Mouse (Mus musculus): ENCODE results near the gene Gm4027.
"Not testable (repeated sequence)": the region's sequence is repeated elsewhere in the genome, so short reads cannot be mapped to it uniquely, and the experiment has no call there.

The Gm4027 gene

DNA sequence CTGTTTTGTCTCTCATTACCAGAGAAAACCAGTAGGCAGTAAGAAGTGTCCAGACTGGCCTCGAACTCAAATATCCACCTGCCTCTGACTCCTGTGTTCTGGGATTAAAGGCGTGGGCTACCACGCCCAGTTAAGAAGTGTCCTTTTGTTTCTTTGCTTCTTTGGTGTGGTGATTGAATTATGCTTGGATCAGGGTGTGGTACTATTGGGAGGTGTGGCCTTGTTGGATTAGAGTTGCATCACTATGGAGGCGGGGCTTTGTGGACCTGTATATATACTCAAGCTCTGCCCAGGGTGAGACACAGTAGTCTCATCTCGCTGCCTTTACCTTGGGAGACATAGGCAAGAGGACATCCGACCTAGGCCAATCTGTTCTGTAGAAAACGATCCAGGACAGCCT lies at the start of gene Gm4027:
Gene Gm4027, plus strand, starts transcription at position 301 of the 400 bp plus-strand sequence.
- not testable (repeated sequence) for DNase-seq (ENCODE audit: low read depth, low spot score)

DNA sequence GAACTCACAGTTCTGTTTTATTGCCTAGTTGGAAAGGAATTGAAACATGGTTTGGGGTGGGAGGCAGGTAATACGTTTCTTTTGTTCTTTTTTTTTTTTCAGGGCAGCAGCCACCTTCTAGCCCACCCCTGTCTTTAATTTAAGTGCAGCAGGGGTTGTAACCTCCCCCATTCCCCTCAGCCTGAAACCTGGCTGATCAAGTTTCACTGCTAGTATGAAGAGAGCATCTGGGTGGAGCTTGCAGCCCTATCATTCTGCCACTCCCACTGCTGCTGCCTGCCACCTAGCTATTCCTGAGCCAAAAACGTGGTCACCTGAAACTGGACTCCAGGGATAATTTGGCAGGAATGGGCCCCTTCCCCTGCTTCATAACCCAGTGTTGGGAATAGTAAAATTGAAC lies 17.3 kb upstream of the Gm4027 start:
- DNase-seq (ENCODE audit: low read depth, low spot score), result peak; percentile 10

DNA sequence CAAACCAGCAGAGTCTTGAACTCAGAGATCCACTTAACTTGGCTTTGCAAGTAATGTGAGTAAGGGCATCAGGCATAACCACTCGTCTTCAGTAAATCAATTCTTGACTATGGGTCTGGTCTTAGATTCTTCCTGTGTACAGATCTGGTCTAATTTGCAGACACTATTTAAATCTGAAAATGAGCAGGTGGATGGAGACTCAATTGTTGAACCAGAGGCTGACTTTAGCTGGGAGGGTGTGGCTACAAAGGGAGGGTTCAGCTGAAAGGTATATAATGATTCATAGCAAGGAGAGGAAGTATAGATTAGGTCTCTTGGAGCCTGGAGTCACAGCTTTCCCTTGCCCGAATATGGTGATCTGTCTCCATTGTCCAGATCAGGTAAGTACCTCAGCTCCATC lies 16.3 kb upstream of the Gm4027 start, which contains the start of gene Oog1:
Gene Oog1, plus strand, starts transcription at position 301 of the 400 bp plus-strand sequence.
- not testable (repeated sequence) for DNase-seq (ENCODE audit: low read depth, low spot score)

DNA sequence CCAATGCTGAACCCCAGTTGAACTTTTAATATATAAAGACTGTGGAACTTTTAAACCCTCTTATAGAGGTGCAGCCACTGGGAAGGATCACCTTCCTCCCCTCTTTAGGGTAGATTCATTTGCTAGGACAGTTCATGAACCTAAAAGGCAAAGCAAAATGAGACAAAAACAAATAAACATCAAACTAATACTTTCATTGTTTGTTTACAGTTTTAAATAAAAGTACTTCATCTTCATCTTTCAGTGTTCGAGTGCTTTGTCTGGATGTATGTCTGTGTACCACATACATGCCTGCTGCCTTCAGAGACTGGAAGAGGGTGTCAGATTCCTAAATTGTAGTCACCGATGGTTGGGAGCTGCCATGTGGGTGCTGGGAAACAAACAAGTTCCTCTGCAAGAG lies 25.9 kb downstream of the Gm4027 start, which contains the start of gene Gm16381:
Gene Gm16381, minus strand, starts transcription at position 101 of the 400 bp plus-strand sequence.
- not testable (repeated sequence) for DNase-seq (ENCODE audit: low read depth, low spot score)

DNA sequence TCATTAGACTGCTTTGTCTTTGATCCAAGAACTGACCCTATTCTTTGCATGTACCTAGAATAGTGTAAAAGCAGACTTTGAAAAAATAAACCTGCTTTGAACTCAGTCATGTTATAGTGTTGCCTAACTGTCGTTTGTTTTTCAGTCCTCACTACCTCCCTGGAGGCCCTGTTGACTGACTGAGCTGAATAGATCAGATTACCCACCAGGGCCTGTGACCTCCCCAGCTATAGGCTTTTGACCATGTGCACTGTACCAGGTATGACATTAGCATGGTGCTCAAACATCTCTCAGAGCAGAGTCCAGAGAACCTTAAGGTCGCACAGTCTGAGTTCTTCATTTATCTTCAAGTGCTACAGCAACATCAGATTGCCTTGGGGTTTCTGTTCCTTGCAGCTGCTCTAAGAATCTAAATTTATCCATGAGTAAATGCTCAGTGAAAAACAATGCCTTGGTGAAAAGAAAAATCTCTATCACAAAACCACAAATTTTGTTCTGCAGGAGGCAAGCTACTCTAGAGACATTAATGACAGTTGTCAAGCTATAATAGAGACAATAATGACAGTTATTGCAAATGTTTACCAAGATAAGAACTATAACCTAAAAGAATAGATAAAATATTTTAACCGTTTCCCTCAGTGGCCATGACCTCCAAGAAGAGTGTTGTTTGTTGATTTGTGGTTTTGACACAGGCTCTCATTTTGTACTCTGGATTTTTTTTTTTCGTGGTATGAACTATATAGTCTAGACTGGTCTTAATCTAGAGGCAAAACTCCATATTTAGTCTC lies 34.4 kb downstream of the Gm4027 start:
- DNase-seq (ENCODE audit: low read depth, low spot score), result not testable (repeated sequence)

All from forelimb bud, embryonic 11.5 days (tissue).